Mouse (Mus musculus): Measurements from ENCODE around the gene Lamc2.

The Lamc2 gene

DNA sequence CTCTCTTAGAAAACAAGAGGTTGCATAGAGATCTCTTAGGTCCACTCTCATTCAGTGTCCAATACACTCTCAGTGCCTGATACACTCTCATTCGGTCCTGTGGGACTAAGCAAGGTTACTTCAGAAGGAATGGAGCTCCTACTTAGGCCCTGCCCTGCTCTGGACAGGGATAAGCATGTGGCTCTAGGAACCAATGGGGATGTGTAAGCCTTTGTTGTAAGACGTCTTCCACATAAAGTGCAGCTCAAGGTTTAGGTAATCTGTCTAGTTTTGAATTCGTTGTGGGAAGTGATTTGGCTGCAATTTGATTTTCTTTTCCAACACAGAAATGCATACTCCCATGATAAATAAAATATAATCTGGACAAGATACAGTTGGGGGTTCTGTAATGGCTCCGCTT is 6.1 kb downstream of the Lamc2 start:
- no peak for DNase-seq (ENCODE audit: low read depth, low spot score)

DNA sequence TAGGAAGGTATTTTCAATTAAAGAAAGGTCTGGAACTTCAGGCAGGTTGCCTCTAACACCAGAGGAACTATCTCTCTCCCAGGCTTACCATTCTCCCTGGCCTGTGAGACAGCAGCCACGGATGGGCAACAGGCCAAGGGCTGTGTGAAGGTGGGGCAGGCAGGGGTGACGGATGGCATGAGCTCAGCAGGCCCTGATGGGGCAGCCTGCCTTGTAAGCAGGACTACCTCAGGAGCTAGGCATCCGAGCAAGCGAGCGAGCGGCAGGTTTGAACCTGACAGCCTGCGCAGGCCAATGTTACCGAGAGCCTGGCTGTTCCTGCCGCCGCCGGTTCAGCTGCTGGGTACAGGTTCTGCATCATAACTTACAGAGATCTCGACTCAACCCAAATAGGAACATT is 11.4 kb downstream of the Lamc2 start:
- no peak for DNase-seq (ENCODE audit: low read depth, low spot score)

DNA sequence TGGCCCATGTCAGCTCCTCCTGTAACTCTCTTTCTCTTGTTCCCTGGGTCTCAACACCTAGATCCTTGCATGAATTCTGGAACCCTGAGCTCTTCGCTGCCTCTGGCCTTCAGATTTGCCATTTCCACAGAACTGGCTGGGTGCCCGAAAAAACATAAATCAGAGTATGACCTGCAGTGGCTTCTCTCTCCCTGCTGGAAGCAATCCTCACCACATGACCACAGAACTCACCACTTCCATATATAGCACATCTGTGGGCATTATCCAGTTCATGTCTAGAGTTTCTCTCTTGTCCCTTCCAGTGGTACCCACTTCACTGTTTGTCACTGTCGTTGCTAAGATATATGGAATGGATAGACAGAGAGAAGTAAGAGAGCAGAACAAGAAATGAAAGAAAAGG is 13.0 kb downstream of the Lamc2 start:
- no peak for DNase-seq (ENCODE audit: low read depth, low spot score)

DNA sequence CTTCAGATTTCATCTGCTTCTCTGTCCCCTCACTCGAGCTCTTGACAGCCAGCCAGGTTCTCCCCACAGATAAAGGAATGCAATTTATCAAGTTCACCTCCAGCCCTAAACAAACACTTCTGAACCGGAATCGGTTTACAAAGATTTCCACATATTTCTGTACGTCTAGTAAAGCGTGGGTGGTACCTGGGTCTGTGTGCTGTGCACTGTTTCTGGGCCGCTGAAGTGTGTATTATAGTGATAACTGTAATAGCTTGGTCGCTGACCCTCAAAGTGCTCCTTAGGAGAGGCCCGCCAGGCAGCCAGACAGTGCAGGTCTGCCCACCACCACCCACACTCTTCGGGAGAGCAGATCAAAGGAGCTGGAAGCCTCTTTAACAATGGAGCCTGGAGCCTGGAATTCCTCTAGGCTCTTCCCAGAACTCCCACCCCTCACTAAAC is 13.9 kb downstream of the Lamc2 start:
- no peak for DNase-seq (ENCODE audit: low read depth, low spot score)

DNA sequence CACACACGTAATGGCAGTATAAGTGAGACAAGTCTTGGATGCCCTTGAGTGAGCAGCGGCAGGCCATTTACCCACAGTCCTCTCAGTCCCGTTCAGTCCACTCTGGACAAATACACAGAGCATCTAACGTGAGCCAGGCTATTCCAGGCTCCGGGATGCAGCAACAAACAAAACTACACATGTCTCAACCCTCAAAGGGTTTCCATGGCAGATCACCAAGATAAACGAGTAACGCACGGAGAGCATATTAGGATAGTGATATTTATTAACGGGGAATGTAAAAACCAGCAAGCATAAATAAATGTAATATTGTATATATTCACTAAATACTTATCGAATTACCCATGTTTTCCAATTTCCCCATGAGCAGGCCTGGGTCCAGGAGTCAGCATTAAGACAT is 15.2 kb downstream of the Lamc2 start:
- no peak for DNase-seq (ENCODE audit: low read depth, low spot score)

DNA sequence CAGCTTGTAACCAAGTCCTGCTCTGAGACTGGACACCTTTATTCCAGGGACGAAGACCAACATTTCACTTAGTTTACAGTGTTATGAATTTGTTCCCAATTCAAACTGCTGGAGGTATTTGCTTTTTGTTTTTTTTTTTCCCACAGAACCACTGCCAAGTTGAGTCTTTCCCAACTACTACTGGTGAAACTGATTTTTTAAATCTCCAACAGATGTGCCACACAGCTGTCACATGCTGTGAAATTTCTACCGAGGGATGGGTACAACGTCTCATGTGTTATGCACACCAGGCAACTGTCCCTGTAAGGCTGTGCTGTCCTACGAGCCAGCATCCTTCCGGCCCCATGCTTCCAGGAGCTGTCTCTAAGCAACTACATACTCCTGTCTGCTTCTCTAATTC is 18.0 kb downstream of the Lamc2 start:
- DNase-seq (ENCODE audit: low read depth, low spot score) = no peak

DNA sequence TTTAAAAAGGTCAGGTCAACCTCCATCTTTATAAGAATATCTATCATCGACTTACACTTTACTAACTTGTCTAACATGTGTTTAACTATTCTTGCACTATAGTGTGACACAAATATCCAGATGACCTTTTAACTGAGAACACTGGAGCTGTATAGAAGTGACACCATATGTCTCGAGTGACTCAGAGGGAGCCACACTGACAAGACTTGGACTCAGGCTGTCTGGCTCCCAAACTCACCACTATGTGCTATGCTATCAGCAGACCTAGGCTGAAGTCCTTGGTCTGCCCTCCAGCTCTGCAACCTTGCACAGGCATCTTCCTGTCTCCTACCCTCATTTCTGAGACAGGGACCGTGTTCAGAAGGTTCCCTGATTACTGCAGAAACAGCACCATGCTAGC is 22.4 kb downstream of the Lamc2 start:
- no peak for DNase-seq (ENCODE audit: low read depth, low spot score)

DNA sequence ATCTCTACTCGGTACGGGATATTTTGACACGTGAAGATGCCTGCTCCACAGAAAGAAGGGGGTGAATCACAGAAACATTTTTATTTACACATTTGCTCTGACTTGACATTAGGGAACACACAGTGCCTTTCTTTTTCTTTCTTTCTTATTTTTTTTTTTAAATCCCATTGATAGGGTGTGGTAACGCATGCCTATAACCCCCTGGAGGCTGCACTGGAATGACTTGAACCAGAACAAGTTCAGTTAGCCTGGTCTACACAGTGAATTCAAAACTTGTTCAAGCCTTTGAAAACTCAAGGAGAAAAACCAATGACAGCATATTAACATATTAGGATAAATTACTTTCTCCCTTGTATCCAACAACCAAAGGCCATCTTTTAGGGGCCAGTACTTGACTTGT is 27.1 kb downstream of the Lamc2 start:
- DNase-seq (ENCODE audit: low read depth, low spot score) = no peak

DNA sequence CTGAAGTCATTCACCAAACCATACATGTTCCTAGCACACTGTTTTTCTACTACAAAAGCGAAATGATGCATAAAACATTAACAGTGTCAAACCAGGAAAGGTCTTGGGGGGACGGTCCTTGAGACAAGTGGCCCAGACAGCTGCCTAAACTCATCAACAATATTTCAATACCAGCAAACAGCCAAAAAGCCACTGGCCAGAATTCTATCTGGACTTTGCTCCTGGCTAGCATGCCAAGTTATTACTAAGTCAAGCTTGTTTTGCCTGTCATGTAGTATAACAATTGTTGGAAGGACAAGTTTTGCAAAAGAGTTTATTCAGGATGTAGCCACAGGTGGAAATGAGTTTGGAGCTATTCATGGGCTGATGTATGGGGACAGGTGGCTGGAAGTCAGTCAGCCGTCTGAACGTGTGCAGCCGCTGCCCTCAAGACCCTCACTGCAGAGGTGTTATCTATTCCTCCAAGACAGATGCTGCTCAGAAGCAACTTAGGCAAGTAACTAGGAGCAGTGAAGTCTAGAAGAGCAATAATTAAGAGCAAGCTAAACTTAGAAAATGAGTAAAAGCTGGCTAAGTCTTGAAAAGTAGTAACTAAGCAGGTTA is 29.1 kb downstream of the Lamc2 start:
- DNase-seq (ENCODE audit: low read depth, low spot score) = no peak

DNA sequence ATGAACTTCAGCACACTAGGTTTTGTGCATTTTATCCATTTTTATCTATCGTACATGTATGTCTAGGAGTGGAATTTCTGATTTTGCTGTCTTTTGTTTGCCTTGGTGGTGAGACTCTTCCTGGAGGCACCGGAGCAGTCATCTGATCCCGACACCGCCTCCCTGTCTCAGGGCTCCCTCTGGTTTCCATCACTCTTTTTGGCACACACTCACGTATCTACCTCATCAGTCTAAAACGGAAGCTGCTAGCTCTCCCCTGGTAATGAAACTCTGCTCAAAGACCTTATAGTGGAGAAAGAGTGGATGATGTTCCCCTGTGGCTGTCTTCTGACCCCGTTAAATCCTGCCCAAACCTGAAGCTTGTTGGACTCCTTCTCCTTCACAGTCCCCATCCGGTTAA is 30.9 kb downstream of the Lamc2 start:
- DNase-seq (ENCODE audit: low read depth, low spot score) = no peak

DNA sequence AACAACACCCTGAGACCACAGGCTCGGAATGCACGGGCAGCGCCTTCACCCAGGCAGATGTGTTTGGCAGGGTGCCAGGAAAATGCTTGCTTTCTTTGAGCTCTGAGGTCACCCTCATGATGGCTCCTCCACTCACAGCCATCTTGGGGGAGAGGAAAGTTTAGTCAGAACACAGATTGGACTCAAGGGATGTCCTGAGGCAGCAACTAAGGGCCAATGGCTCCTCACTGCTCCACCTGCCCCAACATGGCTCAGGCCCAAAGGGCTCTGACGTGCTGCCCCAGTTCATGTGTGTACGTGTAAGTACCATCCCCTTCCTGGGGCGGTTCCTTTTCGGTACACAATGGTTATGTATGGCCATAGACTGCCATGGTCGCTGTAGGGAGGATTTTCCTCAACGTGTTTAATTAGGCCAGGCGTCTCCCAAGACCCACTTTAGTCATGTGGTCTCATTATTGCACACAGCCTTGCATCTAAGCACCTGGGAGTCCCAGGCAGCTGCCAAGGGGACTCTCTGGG is 32.6 kb downstream of the Lamc2 start:
- no peak for DNase-seq (ENCODE audit: low read depth, low spot score)

DNA sequence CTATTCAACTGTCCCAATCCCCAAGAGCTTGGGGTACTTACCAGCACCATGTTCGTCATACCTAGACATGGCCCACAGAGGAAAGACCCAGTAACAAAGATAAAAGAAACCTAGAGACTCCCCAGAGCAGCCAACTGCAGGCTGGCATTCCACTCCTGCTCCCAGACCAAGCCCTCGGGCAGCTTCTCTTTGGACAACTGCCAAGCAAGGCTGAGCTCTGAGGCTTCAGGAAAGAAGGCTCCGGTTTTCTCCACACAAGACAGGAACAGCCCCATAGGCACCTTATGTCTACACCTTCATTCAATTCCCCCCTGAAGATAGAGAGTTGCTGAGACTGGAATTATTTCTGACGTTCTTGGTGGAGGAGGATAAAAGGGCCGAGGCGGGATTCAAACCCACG is 33.7 kb downstream of the Lamc2 start:
- no peak for DNase-seq (ENCODE audit: low read depth, low spot score)

DNA sequence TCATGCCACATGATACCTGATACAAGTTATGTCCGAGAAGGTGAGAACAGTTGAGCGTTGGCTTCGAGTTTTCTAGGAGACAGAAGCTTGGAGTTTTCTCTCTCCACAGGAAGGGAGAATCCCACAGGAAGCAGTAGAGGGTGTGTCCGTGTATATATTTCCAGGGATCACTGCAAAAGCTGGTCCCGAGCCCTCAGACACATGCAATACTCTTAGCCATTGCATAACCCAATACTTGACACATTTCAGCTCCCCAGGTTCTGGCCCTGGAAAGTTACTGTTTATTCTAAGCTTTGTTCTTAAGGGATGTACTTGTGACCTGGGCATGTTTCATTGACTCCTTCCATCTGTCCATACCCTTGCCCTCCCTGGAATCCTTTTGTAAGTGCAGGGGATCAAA is 40.5 kb downstream of the Lamc2 start:
- no peak for DNase-seq (ENCODE audit: low read depth, low spot score)

DNA sequence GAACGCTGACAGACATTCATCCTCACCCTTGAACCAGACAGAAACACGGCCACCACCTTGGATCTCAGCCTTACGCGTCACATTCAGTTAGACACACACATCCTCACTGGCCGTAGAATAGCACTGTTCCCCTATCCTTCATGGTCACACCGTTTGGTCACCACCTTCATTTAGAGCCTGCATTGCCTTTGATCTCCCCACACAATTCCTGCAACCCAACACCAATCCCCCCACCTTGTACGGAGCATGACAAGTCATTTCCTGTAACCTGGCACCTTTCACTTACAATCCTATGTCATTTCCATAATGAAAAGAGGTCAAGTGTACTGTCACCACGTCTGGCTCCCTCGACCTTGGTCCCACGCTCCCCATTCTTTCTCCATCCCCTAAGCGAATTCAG is 42.2 kb downstream of the Lamc2 start:
- no peak for DNase-seq (ENCODE audit: low read depth, low spot score)

DNA sequence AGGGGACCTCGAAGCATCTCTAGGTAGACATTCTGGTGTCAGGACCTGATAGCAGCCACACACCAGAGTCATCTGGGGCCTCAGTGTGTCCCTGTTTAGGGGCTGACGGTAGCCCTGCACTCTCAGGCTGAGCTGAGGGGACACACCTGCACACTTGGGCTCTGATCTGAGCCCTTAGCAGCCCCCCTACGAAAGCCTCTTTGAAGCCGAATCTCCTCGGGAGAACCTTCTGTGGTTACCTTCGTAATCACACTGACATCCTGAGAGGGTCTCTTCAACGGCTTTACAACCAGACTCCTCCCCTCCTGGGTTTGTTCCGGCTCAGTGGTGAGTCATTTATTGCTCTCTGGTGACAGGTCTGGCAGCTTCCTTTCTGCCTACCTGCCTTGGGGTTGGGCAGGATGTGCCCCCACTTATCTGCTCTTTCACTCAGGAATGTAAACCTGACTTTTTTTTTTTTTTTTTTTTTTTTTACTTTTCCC is 45.5 kb downstream of the Lamc2 start:
- DNase-seq (ENCODE audit: low read depth, low spot score) = no peak

DNA sequence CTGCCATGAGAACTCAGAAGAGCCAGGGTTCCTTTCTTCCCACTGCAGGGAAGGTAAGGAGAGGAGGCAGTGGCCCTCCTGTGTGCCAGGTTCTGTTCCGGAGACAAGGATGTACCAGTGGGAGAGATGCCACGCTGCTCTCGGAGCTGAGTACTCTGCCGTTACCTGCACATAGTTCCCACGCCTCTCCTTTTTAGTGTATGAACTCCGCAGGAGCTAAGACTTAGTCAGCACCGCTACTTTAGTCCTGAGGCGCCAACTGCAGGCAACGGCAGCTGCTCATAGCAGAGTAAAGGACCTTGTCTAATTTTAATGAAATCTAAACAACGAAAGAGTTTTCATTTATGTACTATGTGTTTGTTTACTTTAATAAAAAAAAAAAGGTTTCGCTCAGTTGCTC is 46.0 kb downstream of the Lamc2 start:
- DNase-seq (ENCODE audit: low read depth, low spot score) = no peak

DNA sequence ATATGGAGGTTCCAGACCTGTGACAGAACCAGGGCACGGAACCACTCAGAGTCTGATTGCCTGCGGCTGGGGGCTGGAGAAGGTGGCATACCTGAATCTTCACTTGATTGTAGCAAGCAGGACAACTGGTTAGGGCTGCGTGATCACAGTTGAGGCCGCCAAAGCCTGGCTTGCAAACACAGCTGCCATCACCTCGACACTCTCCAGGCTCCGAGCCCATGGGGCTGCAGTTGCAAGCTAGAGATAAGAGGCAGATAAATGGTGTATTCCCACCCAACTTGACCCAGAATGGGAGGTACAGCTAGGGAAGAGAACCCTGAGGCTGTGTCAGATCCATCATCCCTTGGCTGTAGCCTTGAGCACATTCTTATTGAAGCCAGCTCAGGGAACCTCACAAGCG is 46.6 kb downstream of the Lamc2 start:
- no peak for DNase-seq (ENCODE audit: low read depth, low spot score)

DNA sequence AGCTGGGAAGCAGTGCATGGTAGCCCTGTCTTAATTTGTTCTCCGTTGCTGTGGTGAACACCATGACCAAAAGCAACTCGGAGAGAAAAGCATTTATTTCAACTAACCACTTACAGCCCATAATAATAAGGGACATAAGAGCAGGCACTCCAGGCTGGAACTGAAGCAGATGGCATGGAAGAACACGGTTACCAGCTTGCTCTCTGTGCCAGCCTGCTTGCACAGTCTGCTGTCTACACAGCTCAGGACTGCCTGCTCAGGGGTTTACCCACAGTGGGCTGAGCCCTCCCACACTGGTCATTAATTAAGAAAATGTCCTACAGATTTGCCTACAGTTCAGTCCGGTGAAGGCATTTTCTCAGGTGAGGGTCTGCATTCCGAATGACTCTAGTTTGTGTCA is 47.8 kb downstream of the Lamc2 start:
- DNase-seq (ENCODE audit: low read depth, low spot score) = no peak

DNA sequence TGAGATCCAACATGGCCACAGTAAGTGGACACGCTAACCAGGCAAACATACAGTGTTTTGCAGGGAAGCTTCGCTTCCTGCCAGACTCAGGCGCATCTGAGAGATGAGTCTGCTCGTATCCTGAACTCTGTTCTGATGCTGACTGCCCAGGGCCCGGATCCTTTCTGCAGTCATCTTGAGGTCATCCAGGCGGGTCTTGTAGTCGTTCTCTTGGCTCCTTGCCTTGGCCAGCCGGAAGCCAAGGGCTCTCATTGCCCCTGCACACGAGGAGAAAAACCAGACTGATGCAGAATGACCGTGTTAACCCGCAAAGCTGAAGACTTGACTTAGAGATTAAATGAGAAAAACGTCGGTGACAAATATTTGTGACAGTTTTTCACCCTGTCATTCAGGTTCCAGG is 49.6 kb downstream of the Lamc2 start:
- no peak for DNase-seq (ENCODE audit: low read depth, low spot score)

DNA sequence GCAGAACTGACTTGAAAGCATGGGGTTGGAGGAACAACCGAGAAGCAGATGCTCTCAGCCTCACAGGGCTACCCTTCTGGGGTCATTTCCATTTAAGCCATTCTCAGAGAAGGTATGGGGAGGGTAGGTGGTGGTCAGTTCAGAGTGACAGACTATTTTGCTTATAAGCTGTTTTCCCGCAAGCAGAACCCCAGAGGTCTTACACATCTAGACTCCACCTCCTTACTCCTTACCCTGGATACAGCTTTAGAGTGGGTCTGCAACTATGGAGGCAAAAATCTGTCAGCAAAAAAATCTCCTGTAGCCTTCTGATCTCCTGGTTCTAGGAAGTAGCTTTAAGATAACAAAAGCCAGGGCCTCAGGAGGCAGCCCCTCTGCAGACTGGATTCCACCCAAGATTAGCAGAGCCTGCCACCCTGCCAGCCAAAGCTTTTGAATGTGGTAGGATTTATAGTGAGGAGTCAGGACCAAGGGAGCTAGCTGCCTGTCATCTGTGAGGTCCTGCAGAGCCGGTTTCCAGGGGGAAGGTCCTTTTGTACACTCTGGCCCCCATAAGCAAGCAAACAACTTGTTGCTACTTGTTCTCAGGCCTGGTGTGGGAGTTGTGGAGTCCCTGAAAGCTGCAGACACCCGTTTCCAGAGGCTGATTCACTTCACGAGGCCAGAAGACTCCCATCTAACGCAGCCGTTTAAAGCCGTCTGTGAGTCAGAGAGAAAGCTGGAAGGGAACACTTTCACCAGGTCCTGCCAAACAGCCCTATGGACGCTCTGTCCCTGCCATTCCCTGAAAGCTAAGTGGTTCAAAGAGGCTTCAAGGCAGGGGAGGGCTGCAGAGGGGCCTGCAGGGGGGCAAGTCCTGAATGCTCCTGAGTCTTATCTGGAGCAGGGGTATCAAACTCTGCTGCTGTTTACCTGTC is 52.1 kb downstream of the Lamc2 start:
- DNase-seq (ENCODE audit: low read depth, low spot score) = no peak

DNA sequence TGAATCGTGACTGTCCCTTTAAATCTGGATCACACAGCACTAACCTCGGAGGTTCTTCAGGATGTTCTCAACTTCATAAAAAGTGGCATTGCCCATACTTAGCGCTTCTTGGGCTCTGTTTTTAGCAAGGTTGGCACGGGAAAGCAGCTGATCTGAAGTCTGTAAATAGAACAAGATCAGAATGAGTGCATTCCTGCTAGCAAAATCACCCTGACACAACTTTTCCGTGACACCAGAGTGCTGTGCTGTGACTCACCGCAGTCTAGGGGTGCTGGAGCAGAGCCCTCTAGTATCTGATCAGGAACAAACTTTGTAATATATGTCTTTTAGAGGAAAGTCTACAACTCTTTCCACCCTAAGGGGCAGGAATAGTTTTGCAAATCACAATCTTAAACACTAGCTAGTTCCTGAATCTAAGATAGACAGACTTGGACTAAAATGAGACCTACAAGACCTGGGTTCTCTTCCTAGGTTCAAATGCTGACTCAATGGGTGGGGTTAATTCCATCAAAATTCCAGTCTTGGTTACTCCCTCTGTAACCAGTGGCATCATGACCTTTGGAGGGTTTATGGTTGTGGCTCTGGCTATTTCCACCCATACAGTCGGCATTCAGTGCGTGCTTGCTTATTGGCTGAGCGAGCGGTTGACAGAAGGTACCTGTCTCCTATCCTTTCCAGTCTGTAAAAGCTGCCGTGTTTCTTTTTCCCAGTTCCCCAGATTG is 56.1 kb downstream of the Lamc2 start:
- no peak for DNase-seq (ENCODE audit: low read depth, low spot score)

DNA sequence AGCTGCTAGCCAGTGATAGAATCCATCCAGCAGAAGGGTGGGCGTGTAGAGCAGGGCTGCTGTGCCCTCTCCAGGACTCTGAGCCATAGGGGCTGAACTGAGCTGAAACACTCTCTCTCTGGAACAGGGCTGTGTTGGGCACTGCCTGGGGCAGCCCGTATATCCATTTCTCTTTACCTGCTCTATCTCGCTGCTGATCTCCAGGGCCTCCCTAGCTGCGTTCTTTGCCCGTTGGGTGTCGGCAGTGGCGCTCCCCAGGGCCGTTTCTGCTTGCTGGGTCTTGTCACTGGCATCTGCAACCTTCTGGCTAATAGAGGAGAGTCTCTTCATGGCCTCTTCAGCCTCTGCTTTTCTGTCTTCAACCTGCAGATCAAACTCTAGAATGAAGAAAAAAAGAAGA is 57.5 kb downstream of the Lamc2 start:
- no peak for DNase-seq (ENCODE audit: low read depth, low spot score)
